18 mouse cellular contexts compared by ENCODE assay signal in genomic region chr17:81210389-81210788, GRCm38 (mm10).
"Had no signal": no experiment of that assay in that cellular context is flagged by ENCODE, and none has a peak within 500 bp of the region (broad histone marks: within the 10 kb centered on the region; RNA-seq: fewer than 3 reads in every experiment).

No protein-coding gene starts in this region.

- H3K9me3 ChIP-seq: lung, embryonic 15.5 days; midbrain, embryonic 13.5 days; neural tube, embryonic 12.5 days; stomach, embryonic 15.5 days had no signal

- H3K4me3 ChIP-seq: liver, embryonic 15.5 days; lung, embryonic 15.5 days; megakaryocyte, embryonic 14.5 days; midbrain, embryonic 13.5 days; neural tube, embryonic 12.5 days; stomach, embryonic 15.5 days had no signal

- ATAC-seq: liver, postnatal 0 days; lung, postnatal 0 days; midbrain, embryonic 13.5 days; midbrain, embryonic 16.5 days had no signal

- DNase-seq: liver, postnatal 0 days; lung, adult 2 months; lung, postnatal 14 days; lung, postnatal 36 days; right cerebral cortex, postnatal 14 days; thymus, postnatal 14 days; thymus, postnatal 36 days had no signal

- H3K9ac ChIP-seq: liver, embryonic 15.5 days; liver, postnatal 0 days; lung, embryonic 15.5 days; midbrain, embryonic 13.5 days; neural tube, embryonic 12.5 days; stomach, embryonic 15.5 days had no signal

- H3K4me2 ChIP-seq: liver, embryonic 15.5 days; lung, embryonic 15.5 days; midbrain, embryonic 11.5 days; midbrain, embryonic 13.5 days; neural tube, embryonic 12.5 days; stomach, embryonic 15.5 days had no signal

- H3K36me3 ChIP-seq: liver, embryonic 15.5 days; lung, embryonic 15.5 days; midbrain, embryonic 13.5 days; neural tube, embryonic 12.5 days; stomach, embryonic 15.5 days had no signal

- H3K27ac ChIP-seq: liver, embryonic 15.5 days; lung, embryonic 15.5 days; macrophage; midbrain, embryonic 13.5 days; neural tube, embryonic 12.5 days; stomach, embryonic 15.5 days; stomach, postnatal 0 days had no signal

- H3K27me3 ChIP-seq: liver, embryonic 15.5 days; lung, embryonic 15.5 days; megakaryocyte, embryonic 14.5 days; midbrain, embryonic 13.5 days; neural tube, embryonic 12.5 days; stomach, embryonic 15.5 days had no signal

- H3K4me1 ChIP-seq: liver, embryonic 15.5 days; lung, embryonic 15.5 days; megakaryocyte, embryonic 14.5 days; midbrain, embryonic 13.5 days; neural tube, embryonic 12.5 days; stomach, embryonic 15.5 days had no signal
